Mouse (Mus musculus) neural tube, embryonic 11.5 days (tissue): ENCODE measurements at regions not wholly inside any gene's neighbourhood (a gene's known extent, or its start where the extent isn't known, plus 50 kb on each side); places are given as distances from the start of the nearest gene placed in this dataset.

Experiments used
- ATAC-seq: fragments of 200-750 bp; cut with Nextera tagmentation; 2 replicates; pipeline ENCODE4 v1.8.0; 2017; ENCODE audit warnings: moderate number of reproducible peaks, mild to moderate bottlenecking, moderate TSS enrichment, moderate library complexity; ENCODE audit not compliant: insufficient read depth, low FRiP score, low TSS enrichment
- DNase-seq: peaks from one replicate; pipeline ENCODE4 v3.0.0-alpha.2; 2015; ENCODE audit warnings: low spot score
- H3K27ac ChIP-seq: fragments of 300-500 bp; sonication (generic); 2 replicates; pipeline ENCODE4 v1.5.1; 2014; ENCODE audit warnings: low read depth, mild to moderate bottlenecking, low read length
- H3K27me3 ChIP-seq: fragments of 300-500 bp; sonication (generic); 2 replicates; pipeline ENCODE4 v1.6.1; 2014; ENCODE audit warnings: mild to moderate bottlenecking, low read length, mixed read lengths; ENCODE audit not compliant: control insufficient read depth, insufficient read depth
- H3K36me3 ChIP-seq: fragments of 300-500 bp; sonication (generic); 2 replicates; pipeline ENCODE4 v1.6.1; 2014; ENCODE audit warnings: mild to moderate bottlenecking, low read length, moderate library complexity, mixed read lengths; ENCODE audit not compliant: control insufficient read depth, insufficient read depth
- H3K4me1 ChIP-seq: fragments of 300-500 bp; sonication (generic); 2 replicates; pipeline ENCODE4 v1.6.1; 2014; ENCODE audit warnings: low read length, mixed read lengths; ENCODE audit not compliant: control insufficient read depth, insufficient read depth
- H3K4me2 ChIP-seq: fragments of 300-500 bp; sonication (generic); 2 replicates; pipeline ENCODE4 v1.6.1; 2014; ENCODE audit warnings: low read depth, mild to moderate bottlenecking, moderate library complexity
- H3K4me3 ChIP-seq: fragments of 300-500 bp; sonication (generic); 2 replicates; pipeline ENCODE4 v1.5.1; 2014; ENCODE audit warnings: low read depth, low read length
- H3K9ac ChIP-seq: fragments of 300-500 bp; sonication (generic); 2 replicates; pipeline ENCODE4 v1.6.1; 2014; ENCODE audit warnings: mild to moderate bottlenecking, low read length
- H3K9me3 ChIP-seq: fragments of 300-500 bp; sonication (generic); 2 replicates; pipeline ENCODE4 v1.6.1; 2016; ENCODE audit warnings: low read length; ENCODE audit not compliant: control insufficient read depth
- WGBS: fragments of 180-500 bp; shearing (Covaris S2); extraction: QIAGEN DNeasy Blood & Tissue Kit; methylation state at CpG from one replicate; pipeline ENCODE4 v1.1.7; 2014; 5-methylcytosine and 5-hydroxymethylcytosine counted together

DNA sequence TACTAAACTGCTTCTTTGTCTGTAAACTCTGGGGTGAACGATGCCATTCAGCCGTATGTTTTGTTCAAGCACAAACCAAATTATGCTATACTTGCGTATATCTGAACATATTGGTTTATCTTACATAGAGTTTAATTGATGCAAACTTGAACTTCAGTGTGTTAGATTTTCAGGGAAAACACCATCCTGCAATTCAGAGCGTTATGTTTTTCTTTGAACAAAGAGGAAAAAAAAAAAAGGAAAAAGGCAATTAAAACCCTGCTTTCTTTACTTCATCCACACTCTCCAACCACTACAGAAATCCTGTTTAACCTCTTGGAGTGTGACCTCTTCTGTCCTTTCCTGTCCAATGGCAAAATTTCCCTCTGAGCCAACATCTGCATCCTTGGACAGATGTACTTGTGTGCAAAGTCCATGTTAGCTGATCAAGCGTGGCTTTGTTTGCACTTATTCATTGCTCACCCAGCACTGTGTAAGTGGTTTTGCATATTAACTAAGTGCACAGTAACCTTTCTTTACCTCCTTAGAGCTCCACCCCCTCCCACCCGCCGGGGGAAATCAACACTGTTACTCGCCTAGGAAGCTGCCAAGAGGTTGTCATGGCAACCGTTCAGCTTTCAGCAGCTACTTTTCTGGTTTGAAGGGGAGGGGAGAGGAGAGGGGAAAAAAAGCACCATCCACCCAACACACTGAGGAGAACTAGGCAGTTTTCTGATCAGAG is 174.4 kb upstream of the Klf12 start:
- DNase-seq: peak; percentile 89
- H3K9me3 ChIP-seq: no peaks in the 10 kb centered on the region
- H3K4me1 ChIP-seq: peaks cover 15% of the 10 kb centered on the region
- 13% methylated on average over 9 of the region's 9 CpGs for WGBS
- peak overlapping the region; percentile 39; the same call in 1 of the 2 replicates for H3K27ac ChIP-seq
- H3K27me3 ChIP-seq: no peaks in the 10 kb centered on the region
- H3K9ac ChIP-seq: no peak overlapping the region
- H3K4me2 ChIP-seq: peak overlapping the region; percentile 4; the same call in 1 of the 2 replicates
- ATAC-seq: peak; percentile 98
- no peak overlapping the region for H3K4me3 ChIP-seq
- H3K36me3 ChIP-seq: no peaks in the 10 kb centered on the region

- no peak for ATAC-seq
- peak overlapping the region; percentile 39; the same call in 1 of the 2 replicates for H3K27ac ChIP-seq
Measured at GRCm38 (mm10) chr14:100457870-100458726, 173.6 kb upstream of the Klf12 start.

GRCm38 (mm10) chr14:100446130-100446529 is 161.7 kb upstream of the Klf12 start:
- no peak overlapping the region for H3K9ac ChIP-seq
- H3K4me2 ChIP-seq: no peak overlapping the region
- no peak overlapping the region for H3K4me3 ChIP-seq
- ATAC-seq (no peak), DNase-seq (no peak)
- no peaks in the 10 kb centered on the region for H3K36me3 ChIP-seq
- H3K9me3 ChIP-seq: no peaks in the 10 kb centered on the region
- H3K27me3 ChIP-seq: no peaks in the 10 kb centered on the region
- H3K27ac ChIP-seq: no peak overlapping the region
- H3K4me1 ChIP-seq: no peaks in the 10 kb centered on the region
- WGBS: 77% methylated on average over 1 of the region's 1 CpGs

More at GRCm38 (mm10) chr14:100457870-100458726, 173.6 kb upstream of the Klf12 start:
- Histone ChIP-seq H3K36me3 (no peaks in the 10 kb centered on the region), H3K4me3 (no peak overlapping the region), H3K4me2 (no peak overlapping the region), H3K27me3 (no peaks in the 10 kb centered on the region), H3K9ac (no peak overlapping the region), H3K9me3 (no peaks in the 10 kb centered on the region), H3K4me1 (peaks cover 15% of the 10 kb centered on the region)
- WGBS: 47% methylated on average over 7 of the region's 7 CpGs
- DNase-seq: no peak

DNA sequence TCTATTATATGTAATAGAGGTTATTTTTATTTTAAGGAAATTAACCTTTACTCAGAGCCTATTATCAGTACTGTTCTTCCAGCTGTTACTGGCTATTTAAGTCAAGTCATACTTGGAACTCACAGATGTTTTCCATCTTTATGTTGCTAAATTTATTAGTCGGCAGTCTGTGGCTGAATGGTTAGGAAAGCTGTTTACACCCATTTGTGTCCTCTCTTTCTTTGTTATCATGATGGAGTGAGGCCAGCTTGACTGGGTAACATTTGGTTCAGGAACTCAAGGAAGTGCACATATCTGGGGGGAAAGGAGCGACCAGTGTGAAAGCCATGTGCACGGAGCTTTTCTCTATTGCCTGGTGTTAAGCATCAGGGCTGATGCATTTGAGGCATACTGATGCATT is 160.4 kb upstream of the Klf12 start:
- H3K9me3 ChIP-seq: no peaks in the 10 kb centered on the region
- H3K27me3 ChIP-seq: no peaks in the 10 kb centered on the region
- no peak overlapping the region for H3K9ac ChIP-seq
- DNase-seq: no peak
- H3K4me1 ChIP-seq: no peaks in the 10 kb centered on the region
- no peak overlapping the region for H3K4me2 ChIP-seq
- no peak overlapping the region for H3K27ac ChIP-seq
- H3K4me3 ChIP-seq: no peak overlapping the region
- no peak for ATAC-seq
- no peaks in the 10 kb centered on the region for H3K36me3 ChIP-seq
- WGBS: 77% methylated on average over 3 of the region's 3 CpGs

DNA sequence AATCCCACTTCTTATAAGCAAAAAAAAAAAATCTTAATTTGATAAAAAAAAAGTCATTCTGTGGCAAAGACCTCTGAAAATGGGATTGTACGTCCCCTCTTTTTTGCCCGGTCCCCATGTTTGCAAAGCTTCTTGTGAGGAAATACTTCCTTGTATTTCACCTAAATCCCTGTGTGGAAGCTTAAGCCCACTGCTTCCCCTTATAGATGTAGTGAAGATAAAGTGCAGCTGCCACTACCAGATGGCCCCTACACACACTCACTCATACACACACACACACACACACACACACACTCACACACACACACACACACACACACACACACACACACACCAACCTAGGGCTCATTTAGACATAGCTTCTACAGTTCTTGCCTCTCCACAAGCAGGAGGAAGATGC is 159.6 kb upstream of the Klf12 start:
- no peak for DNase-seq
- no peak for ATAC-seq
- Histone ChIP-seq H3K4me1 (no peaks in the 10 kb centered on the region), H3K4me2 (no peak overlapping the region), H3K27ac (no peak overlapping the region), H3K27me3 (no peaks in the 10 kb centered on the region), H3K36me3 (no peaks in the 10 kb centered on the region), H3K9me3 (no peaks in the 10 kb centered on the region), H3K4me3 (no peak overlapping the region), H3K9ac (no peak overlapping the region)
- 93% methylated on average over 2 of the region's 2 CpGs for WGBS

DNA sequence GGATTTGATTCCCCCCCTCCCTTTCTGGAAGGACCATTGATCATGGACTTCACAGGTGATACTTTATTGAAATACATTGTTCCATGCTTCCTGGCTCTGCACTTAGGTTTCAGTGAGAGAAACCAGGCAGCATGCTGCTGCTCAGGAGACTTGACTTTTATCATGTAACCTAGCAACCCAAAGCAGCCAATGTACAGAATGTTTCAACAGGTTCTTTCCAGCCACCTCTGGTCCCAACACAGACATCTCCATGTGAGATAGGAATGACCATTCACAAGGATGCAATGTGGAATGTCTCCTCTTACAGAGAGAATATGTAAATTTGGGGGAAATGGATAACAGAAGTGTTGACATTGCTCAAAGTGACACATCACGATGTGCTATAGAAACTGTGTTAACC is 153.1 kb upstream of the Klf12 start:
- DNase-seq (no peak), ATAC-seq (no peak)
- Histone ChIP-seq H3K9me3 (no peaks in the 10 kb centered on the region), H3K4me1 (no peaks in the 10 kb centered on the region), H3K9ac (no peak overlapping the region), H3K27me3 (no peaks in the 10 kb centered on the region), H3K4me2 (no peak overlapping the region), H3K4me3 (no peak overlapping the region), H3K27ac (no peak overlapping the region), H3K36me3 (no peaks in the 10 kb centered on the region)
- 82% methylated on average over 1 of the region's 1 CpGs for WGBS

GRCm38 (mm10) chr14:100429662-100430061 is 145.2 kb upstream of the Klf12 start:
- ATAC-seq (no peak), DNase-seq (no peak)
- Histone ChIP-seq H3K36me3 (no peaks in the 10 kb centered on the region), H3K27ac (no peak overlapping the region), H3K27me3 (no peaks in the 10 kb centered on the region), H3K4me1 (no peaks in the 10 kb centered on the region), H3K4me3 (no peak overlapping the region), H3K4me2 (no peak overlapping the region), H3K9me3 (no peaks in the 10 kb centered on the region), H3K9ac (no peak overlapping the region)
- WGBS: 94% methylated on average over 4 of the region's 4 CpGs

DNA sequence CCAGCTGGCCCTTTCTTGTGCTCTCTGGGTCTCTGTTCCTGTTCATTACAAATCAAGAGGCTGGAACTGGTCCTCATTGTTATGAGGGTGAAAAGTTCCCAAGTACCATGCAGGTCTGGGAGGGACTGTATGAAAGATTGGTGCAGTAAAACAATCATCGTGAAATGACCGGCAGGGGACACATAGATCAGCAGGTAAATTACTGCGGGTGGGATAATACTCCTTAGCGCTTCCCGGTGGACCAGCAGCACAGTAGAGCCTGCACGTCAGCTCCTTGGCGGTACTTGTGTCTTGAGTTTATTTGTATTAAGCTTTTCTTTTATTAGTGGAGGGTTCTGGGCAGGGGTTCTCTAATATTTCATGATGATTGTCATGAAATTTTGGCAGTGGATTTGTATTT is 141.9 kb upstream of the Klf12 start:
- no peak overlapping the region for H3K27ac ChIP-seq
- H3K36me3 ChIP-seq: no peaks in the 10 kb centered on the region
- H3K27me3 ChIP-seq: no peaks in the 10 kb centered on the region
- ATAC-seq: no peak
- no peak overlapping the region for H3K4me3 ChIP-seq
- no peak overlapping the region for H3K9ac ChIP-seq
- no peak overlapping the region for H3K4me2 ChIP-seq
- DNase-seq: peak; percentile 17
- H3K4me1 ChIP-seq: no peaks in the 10 kb centered on the region
- 49% methylated on average over 7 of the region's 7 CpGs for WGBS
- no peaks in the 10 kb centered on the region for H3K9me3 ChIP-seq

GRCm38 (mm10) chr14:100423790-100424189 is 139.3 kb upstream of the Klf12 start:
- Histone ChIP-seq H3K4me2 (no peak overlapping the region), H3K9me3 (no peaks in the 10 kb centered on the region), H3K9ac (no peak overlapping the region), H3K27ac (no peak overlapping the region), H3K36me3 (no peaks in the 10 kb centered on the region), H3K4me1 (no peaks in the 10 kb centered on the region), H3K27me3 (no peaks in the 10 kb centered on the region), H3K4me3 (no peak overlapping the region)
- no peak for ATAC-seq
- DNase-seq: no peak
- 64% methylated on average over 4 of the region's 4 CpGs for WGBS
